Mouse (Mus musculus) limb, embryonic 12.5 days (tissue): Measurements from ENCODE around the gene Kdm2b. TPM values are rescaled to one million over a fixed set of nuclear protein-coding genes. Genes with fewer than 3 reads are reported as not detected.
A peak's percentile ranks its signal among the peaks of the same experiment; 100 is the strongest.
"Not testable (repeated sequence)": the region's sequence is repeated elsewhere in the genome, so short reads cannot be mapped to it uniquely, and the experiment has no call there.

Experiments used
- ATAC-seq: fragments of 200-750 bp; cut with Nextera tagmentation; 2 replicates; pipeline ENCODE4 v1.8.0; 2017; ENCODE audit warnings: low read depth, moderate TSS enrichment; ENCODE audit not compliant: insufficient number of reproducible peaks, insufficient read depth, low FRiP score, low TSS enrichment
- H3K27ac ChIP-seq: fragments of 300-500 bp; sonication (generic); 2 replicates; pipeline ENCODE4 v1.5.1; 2016; ENCODE audit warnings: mild to moderate bottlenecking, moderate library complexity
- H3K27me3 ChIP-seq: fragments of 300-500 bp; sonication (generic); 2 replicates; pipeline ENCODE4 v1.6.1; 2016; ENCODE audit warnings: mild to moderate bottlenecking, moderate library complexity
- H3K36me3 ChIP-seq: fragments of 300-500 bp; sonication (generic); 2 replicates; pipeline ENCODE4 v1.6.1; 2016; ENCODE audit warnings: mild to moderate bottlenecking, moderate library complexity
- H3K4me1 ChIP-seq: fragments of 300-500 bp; sonication (generic); replicated peaks from 2 replicates; pipeline ENCODE4 v1.6.1; 2016
- H3K4me2 ChIP-seq: fragments of 300-500 bp; sonication (generic); 2 replicates; pipeline ENCODE4 v1.6.1; 2016; ENCODE audit warnings: mild to moderate bottlenecking, moderate library complexity
- H3K4me3 ChIP-seq: fragments of 300-500 bp; sonication (generic); replicated peaks from 2 replicates; pipeline ENCODE4 v1.5.1; 2016; ENCODE audit warnings: mild to moderate bottlenecking
- H3K9ac ChIP-seq: fragments of 300-500 bp; sonication (generic); replicated peaks from 2 replicates; pipeline ENCODE4 v1.6.1; 2016; ENCODE audit warnings: mild to moderate bottlenecking, moderate library complexity
- H3K9me3 ChIP-seq: fragments of 300-500 bp; sonication (generic); 2 replicates; pipeline ENCODE4 v1.6.1; 2016; ENCODE audit warnings: mild to moderate bottlenecking, moderate library complexity
- WGBS: fragments of 180-500 bp; shearing (Covaris S2); methylation state at CpG from one replicate; pipeline ENCODE4 v1.1.7; 2016; 5-methylcytosine and 5-hydroxymethylcytosine counted together
- polyA plus RNA-seq: library from polyadenylated mRNA; unstranded; fragments of >200 nt; fragmentation: Nextera tagmentation; extraction: Ambion mirVana; gene quantifications from 2 replicates; pipeline ENCODE4 v1.2.1, GENCODE M21; 2016

Kdm2b gene
- polyA plus RNA-seq, 1 experiment from 2014 or later: 85.5 TPM

- WGBS: 28% methylated on average over 5 of the region's 5 CpGs
- no peaks in the 10 kb centered on the region for H3K27me3 ChIP-seq
- no peak overlapping the region; the same call in 1 of the 2 replicates for H3K27ac ChIP-seq
- H3K4me3 ChIP-seq: peak overlapping the region; percentile 71
- H3K9me3 ChIP-seq: no peaks in the 10 kb centered on the region
- peaks cover 57% of the 10 kb centered on the region for H3K4me1 ChIP-seq
- peak overlapping the region; percentile 37 for H3K9ac ChIP-seq
- peak overlapping the region; percentile 99 for H3K4me2 ChIP-seq
- H3K36me3 ChIP-seq: no peaks in the 10 kb centered on the region
- no peak for ATAC-seq
Observed at GRCm38 (mm10) chr5:122991350-122992004, 1.9 kb upstream of the Kdm2b start.

DNA sequence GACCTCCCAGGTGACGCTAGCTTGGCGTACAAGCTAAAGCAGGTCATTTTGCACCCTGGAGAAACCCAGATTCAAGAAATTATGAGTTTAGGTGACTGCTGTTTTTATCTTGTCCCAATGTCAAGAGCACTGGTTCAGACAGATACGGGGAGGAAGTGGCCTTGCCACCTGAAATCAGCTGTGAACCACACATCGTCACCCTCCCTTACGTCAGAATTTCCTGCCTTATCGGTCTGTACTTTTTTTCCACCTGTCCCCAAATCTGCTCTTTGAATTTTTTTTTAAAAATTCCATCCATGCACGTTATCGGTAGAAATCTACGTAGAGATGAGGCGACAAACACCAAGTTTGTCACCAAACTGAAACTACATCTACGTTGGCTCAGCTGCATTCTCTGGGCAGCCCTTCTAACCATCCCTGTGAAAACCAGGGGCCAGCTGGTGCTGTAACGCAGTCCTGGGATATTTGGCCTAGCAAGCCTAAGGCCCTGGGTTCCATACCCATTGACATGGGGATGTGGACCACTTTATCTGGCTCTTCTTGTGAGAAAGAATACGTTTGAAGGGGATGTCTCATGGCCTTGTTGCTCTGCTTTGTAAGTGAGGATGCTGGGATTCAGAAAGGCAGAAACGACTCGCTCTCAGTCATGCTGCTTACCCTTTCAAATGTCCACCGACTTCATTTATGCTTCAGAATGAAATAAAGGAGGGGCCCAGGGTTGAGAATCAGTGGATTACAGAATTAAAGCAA lies 963 bp upstream of the Kdm2b start:
- peaks cover 65% of the 10 kb centered on the region for H3K4me1 ChIP-seq
- H3K27me3 ChIP-seq: no peaks in the 10 kb centered on the region
- WGBS: 8% methylated on average over 16 of the region's 16 CpGs
- H3K9ac ChIP-seq: peak overlapping the region; percentile 76
- ATAC-seq: no peak
- H3K4me3 ChIP-seq: peak overlapping the region; percentile 71
- H3K27ac ChIP-seq: peak overlapping the region; percentile 92; the same call in 1 of the 2 replicates
- H3K4me2 ChIP-seq: peak overlapping the region; percentile 99
- H3K9me3 ChIP-seq: no peaks in the 10 kb centered on the region
- no peaks in the 10 kb centered on the region for H3K36me3 ChIP-seq

DNA sequence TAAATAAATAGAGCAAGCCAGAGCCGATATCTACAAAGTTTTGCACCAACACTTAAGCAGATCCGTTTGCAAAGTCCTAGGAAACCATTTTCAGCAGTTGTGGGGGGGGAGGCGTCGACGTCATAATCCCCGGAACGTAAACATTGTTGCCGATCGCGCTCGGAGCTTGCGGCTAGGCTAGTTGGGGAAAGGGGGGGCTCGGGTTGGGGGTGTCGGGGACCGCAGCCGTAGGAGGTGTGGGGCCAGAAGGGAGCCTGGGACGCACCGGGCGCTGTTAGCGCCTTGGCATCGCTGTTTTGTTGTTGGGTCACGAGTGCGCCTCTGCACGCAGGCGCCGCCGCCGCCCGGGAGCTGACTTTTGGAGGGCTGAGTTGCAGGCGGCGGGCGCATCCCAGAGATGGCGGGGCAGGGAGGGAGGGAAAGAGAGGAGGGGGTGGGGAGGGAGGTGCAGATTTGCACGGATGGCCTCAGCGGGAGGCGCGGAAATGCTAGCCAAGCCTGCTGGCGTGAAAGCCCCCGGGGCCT lies 560 bp downstream of the Kdm2b start:
- Histone ChIP-seq H3K9me3 (no peaks in the 10 kb centered on the region), H3K4me2 (peak overlapping the region; percentile 99), H3K4me3 (peak overlapping the region; percentile 71), H3K36me3 (peaks cover 3% of the 10 kb centered on the region; the same call in 1 of the 2 replicates), H3K4me1 (peaks cover 59% of the 10 kb centered on the region), H3K27ac (peak overlapping the region; percentile 92), H3K9ac (peak overlapping the region; percentile 76), H3K27me3 (no peaks in the 10 kb centered on the region)
- peak; percentile 23; the same call in 1 of the 2 replicates for ATAC-seq
- WGBS: 2% methylated on average over 32 of the region's 39 CpGs

GRCm38 (mm10) chr5:122988021-122988751 lies 1.4 kb downstream of the Kdm2b start:
- no peaks in the 10 kb centered on the region for H3K9me3 ChIP-seq
- peaks cover 9% of the 10 kb centered on the region; the same call in 1 of the 2 replicates for H3K36me3 ChIP-seq
- ATAC-seq: 0 out of 2 replicates have a peak, but pooled peaks have one; percentile 15
- H3K4me1 ChIP-seq: peaks cover 55% of the 10 kb centered on the region
- peak overlapping the region; percentile 71 for H3K4me3 ChIP-seq
- H3K27me3 ChIP-seq: no peaks in the 10 kb centered on the region
- H3K4me2 ChIP-seq: peak overlapping the region; percentile 99
- 1% methylated on average over 41 of the region's 41 CpGs for WGBS
- H3K9ac ChIP-seq: peak overlapping the region; percentile 76
- H3K27ac ChIP-seq: peak overlapping the region; percentile 92

DNA sequence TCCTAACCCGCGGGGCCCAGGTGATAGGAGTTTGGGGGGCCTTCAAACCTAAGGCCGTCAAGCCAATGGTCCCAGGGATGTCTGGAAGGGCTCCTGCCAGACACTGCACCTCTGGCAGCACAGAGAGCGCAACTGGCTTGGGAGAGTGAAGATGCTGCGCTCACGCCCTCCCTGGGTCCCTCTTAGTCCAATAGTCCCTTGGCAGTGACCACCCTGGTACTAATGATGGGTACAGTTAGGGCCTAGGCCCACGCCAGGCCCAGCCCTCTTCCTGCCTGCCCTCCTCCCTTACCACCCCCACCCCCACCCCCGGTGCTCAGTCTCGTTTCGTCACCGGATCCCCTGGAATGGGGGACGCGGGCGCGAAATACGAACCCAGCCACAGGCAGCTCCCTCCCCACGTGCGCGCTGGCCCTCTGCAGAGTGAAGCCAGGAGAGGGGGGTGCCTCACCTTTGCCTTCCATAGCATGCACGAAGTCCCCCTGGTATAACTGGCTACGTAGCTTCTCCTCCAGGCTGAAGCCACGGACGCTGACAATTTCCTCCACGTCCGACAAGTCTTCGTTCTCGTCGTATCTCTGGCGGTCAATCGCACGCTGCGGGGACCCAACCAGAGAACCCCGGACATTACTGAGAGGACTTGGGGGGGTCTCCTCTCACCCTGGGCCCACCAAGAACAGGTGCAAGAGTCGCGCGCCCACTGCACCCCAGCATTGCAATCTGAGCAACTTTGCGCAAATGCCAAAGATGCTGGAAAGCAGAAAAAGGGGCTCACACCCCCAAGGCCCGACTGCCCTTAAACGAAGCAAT lies 2.2 kb downstream of the Kdm2b start:
- Histone ChIP-seq H3K27me3 (no peaks in the 10 kb centered on the region), H3K4me3 (peak overlapping the region; percentile 71), H3K4me1 (peaks cover 53% of the 10 kb centered on the region), H3K36me3 (peaks cover 9% of the 10 kb centered on the region; the same call in 1 of the 2 replicates), H3K4me2 (peak overlapping the region; percentile 99), H3K9me3 (no peaks in the 10 kb centered on the region), H3K27ac (peak overlapping the region; percentile 92; the same call in 1 of the 2 replicates), H3K9ac (peak overlapping the region; percentile 76)
- 1% methylated on average over 39 of the region's 39 CpGs for WGBS
- ATAC-seq: peak; percentile 44; the same call in 1 of the 2 replicates

DNA sequence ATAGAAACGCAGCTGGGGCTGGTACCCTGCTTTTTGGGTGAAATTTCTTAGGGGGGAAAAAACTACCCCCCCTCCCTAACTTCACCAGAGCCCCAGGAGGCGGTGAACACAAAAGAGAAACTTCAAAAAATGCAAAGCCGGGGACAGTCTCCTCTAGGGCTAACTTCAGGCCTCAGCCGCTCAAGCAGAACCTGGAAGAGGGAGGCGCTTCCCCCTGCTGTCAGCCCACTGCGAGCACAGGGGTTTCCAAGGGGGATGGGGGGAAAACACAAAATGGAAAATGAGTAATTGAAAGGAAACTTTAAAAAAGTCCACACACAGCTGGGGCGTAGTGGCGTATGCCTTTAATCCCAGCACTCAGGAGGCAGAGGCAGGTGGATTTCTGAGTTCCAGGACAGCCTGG lies 3.5 kb downstream of the Kdm2b start:
- Histone ChIP-seq H3K4me3 (no peak overlapping the region), H3K36me3 (peaks cover 14% of the 10 kb centered on the region; the same call in 1 of the 2 replicates), H3K9me3 (no peaks in the 10 kb centered on the region), H3K4me2 (peak overlapping the region; percentile 26; the same call in 1 of the 2 replicates), H3K4me1 (peaks cover 44% of the 10 kb centered on the region), H3K27ac (no peak overlapping the region), H3K27me3 (no peaks in the 10 kb centered on the region), H3K9ac (peak overlapping the region; percentile 14; the same call in 1 of the 2 replicates)
- no peak for ATAC-seq
- WGBS: 36% methylated on average over 8 of the region's 8 CpGs

DNA sequence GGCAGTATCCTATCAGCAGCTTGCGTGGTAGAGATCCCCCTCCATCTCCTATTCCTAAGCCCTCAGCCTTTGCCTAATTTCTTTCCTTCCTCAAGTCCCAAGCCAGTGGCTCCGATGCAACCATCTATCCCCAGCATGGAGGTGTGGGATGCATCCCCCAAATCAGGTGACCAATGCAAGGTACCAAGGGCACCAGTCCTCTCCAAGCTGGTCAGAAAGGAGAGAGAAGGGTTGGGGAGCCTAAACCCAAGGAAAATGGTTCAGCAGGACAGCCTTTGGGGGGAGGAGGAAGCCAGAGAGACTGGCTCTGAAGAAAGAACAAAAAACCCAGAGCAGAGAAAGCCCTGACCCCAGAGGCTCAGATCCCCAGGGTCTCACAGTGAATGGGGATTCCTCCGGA lies 4.3 kb downstream of the Kdm2b start:
- no peak overlapping the region for H3K9ac ChIP-seq
- no peak overlapping the region for H3K27ac ChIP-seq
- peaks cover 21% of the 10 kb centered on the region; the same call in 1 of the 2 replicates for H3K36me3 ChIP-seq
- no peak overlapping the region for H3K4me3 ChIP-seq
- no peaks in the 10 kb centered on the region for H3K27me3 ChIP-seq
- 0 out of 2 replicates have a peak overlapping the region, but pooled peaks have one; percentile 26 for H3K4me2 ChIP-seq
- ATAC-seq: no peak
- WGBS: 70% methylated on average over 3 of the region's 3 CpGs
- peaks cover 36% of the 10 kb centered on the region for H3K4me1 ChIP-seq
- H3K9me3 ChIP-seq: no peaks in the 10 kb centered on the region

DNA sequence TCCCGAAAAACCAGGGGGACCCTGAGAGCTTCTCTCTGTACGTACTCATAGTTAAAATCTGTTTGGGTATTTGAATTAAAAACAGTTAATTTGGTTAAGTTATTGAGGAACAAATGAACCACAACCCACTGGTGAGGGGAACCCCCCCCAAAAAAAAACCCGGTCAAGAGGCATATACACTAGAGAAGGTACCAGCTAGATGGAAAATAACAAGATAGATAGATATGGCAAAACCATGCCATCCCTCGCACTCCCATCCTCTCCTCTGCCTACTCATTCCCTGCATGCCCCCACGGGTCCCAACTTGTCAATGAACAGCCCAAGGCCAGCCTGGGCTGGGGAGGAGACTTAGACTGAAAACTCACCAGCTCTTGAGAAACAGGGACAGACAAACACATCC lies 5.1 kb downstream of the Kdm2b start:
- Histone ChIP-seq H3K4me3 (no peak overlapping the region), H3K4me1 (peaks cover 30% of the 10 kb centered on the region), H3K9ac (no peak overlapping the region), H3K27ac (no peak overlapping the region), H3K27me3 (no peaks in the 10 kb centered on the region), H3K9me3 (no peaks in the 10 kb centered on the region), H3K36me3 (peaks cover 24% of the 10 kb centered on the region; the same call in 1 of the 2 replicates), H3K4me2 (no peak overlapping the region)
- no peak for ATAC-seq
- 83% methylated on average over 5 of the region's 5 CpGs for WGBS

- no peak overlapping the region for H3K27ac ChIP-seq
Observed at GRCm38 (mm10) chr5:122978970-122979369, 10.7 kb downstream of the Kdm2b start.

DNA sequence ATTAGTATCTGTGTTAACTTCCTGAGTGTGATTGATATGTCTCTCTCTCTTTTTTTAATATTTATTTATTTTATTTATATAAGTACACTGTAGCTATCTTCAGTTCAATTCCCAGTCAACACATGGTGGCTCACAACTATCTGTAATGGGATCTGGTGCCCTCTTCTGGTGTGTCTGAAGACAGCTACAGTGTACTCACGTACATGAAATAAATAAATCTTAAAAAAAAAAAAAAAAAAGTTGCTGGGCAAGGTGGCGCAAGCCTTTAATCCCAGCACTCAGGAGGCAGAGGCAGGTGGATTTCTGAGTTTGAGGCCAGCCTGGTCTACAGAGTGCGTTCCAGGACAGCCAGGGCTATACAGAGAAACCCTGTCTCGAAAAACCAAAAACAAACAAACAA lies 14.9 kb downstream of the Kdm2b start:
- not testable (repeated sequence) for H3K27me3 ChIP-seq, H3K27ac ChIP-seq, H3K9me3 ChIP-seq, H3K4me1 ChIP-seq, H3K4me3 ChIP-seq, H3K9ac ChIP-seq, H3K4me2 ChIP-seq, ATAC-seq
- H3K36me3 ChIP-seq: peaks cover 19% of the 10 kb centered on the region; the same call in 1 of the 2 replicates
- WGBS: 95% methylated on average over 4 of the region's 4 CpGs

More at GRCm38 (mm10) chr5:122978970-122979369, 10.7 kb downstream of the Kdm2b start:
- Histone ChIP-seq H3K9me3 (no peaks in the 10 kb centered on the region), H3K4me2 (no peak overlapping the region), H3K4me1 (no peaks in the 10 kb centered on the region), H3K27me3 (no peaks in the 10 kb centered on the region), H3K4me3 (no peak overlapping the region), H3K36me3 (peaks cover 38% of the 10 kb centered on the region; the same call in 1 of the 2 replicates), H3K9ac (no peak overlapping the region)
- 87% methylated on average over 8 of the region's 8 CpGs for WGBS
- no peak for ATAC-seq
